Mouse (Mus musculus) neural tube, embryonic 11.5 days (tissue): ENCODE results near the gene Gm8138. TPM values are rescaled to one million over a fixed set of nuclear protein-coding genes. Genes with fewer than 3 reads are reported as not detected.
"Not testable (repeated sequence)": the region's sequence is repeated elsewhere in the genome, so short reads cannot be mapped to it uniquely, and the experiment has no call there.

Experiments
- ATAC-seq: fragments of 200-750 bp; cut with Nextera tagmentation; 2 replicates; pipeline ENCODE4 v1.8.0; 2017; ENCODE audit warnings: moderate number of reproducible peaks, mild to moderate bottlenecking, moderate TSS enrichment, moderate library complexity; ENCODE audit not compliant: insufficient read depth, low FRiP score, low TSS enrichment
- DNase-seq: peaks from one replicate; pipeline ENCODE4 v3.0.0-alpha.2; 2015; ENCODE audit warnings: low spot score
- H3K27ac ChIP-seq: fragments of 300-500 bp; sonication (generic); 2 replicates; pipeline ENCODE4 v1.5.1; 2014; ENCODE audit warnings: low read depth, mild to moderate bottlenecking, low read length
- H3K27me3 ChIP-seq: fragments of 300-500 bp; sonication (generic); 2 replicates; pipeline ENCODE4 v1.6.1; 2014; ENCODE audit warnings: mild to moderate bottlenecking, low read length, mixed read lengths; ENCODE audit not compliant: control insufficient read depth, insufficient read depth
- H3K36me3 ChIP-seq: fragments of 300-500 bp; sonication (generic); 2 replicates; pipeline ENCODE4 v1.6.1; 2014; ENCODE audit warnings: mild to moderate bottlenecking, low read length, moderate library complexity, mixed read lengths; ENCODE audit not compliant: control insufficient read depth, insufficient read depth
- H3K4me1 ChIP-seq: fragments of 300-500 bp; sonication (generic); 2 replicates; pipeline ENCODE4 v1.6.1; 2014; ENCODE audit warnings: low read length, mixed read lengths; ENCODE audit not compliant: control insufficient read depth, insufficient read depth
- H3K4me2 ChIP-seq: fragments of 300-500 bp; sonication (generic); 2 replicates; pipeline ENCODE4 v1.6.1; 2014; ENCODE audit warnings: low read depth, mild to moderate bottlenecking, moderate library complexity
- H3K4me3 ChIP-seq: fragments of 300-500 bp; sonication (generic); 2 replicates; pipeline ENCODE4 v1.5.1; 2014; ENCODE audit warnings: low read depth, low read length
- H3K9ac ChIP-seq: fragments of 300-500 bp; sonication (generic); 2 replicates; pipeline ENCODE4 v1.6.1; 2014; ENCODE audit warnings: mild to moderate bottlenecking, low read length
- H3K9me3 ChIP-seq: fragments of 300-500 bp; sonication (generic); 2 replicates; pipeline ENCODE4 v1.6.1; 2016; ENCODE audit warnings: low read length; ENCODE audit not compliant: control insufficient read depth
- WGBS: fragments of 180-500 bp; shearing (Covaris S2); extraction: QIAGEN DNeasy Blood & Tissue Kit; methylation state at CpG from one replicate; pipeline ENCODE4 v1.1.7; 2014; 5-methylcytosine and 5-hydroxymethylcytosine counted together
- polyA plus RNA-seq: library from polyadenylated mRNA; unstranded; fragments of >200 nt; fragmentation: Nextera tagmentation; extraction: Ambion mirVana; gene quantifications from 2 replicates; pipeline ENCODE4 v1.2.1, GENCODE M21; 2014

Gm8138 gene
- polyA plus RNA-seq, result not detected in 2 replicates

DNA sequence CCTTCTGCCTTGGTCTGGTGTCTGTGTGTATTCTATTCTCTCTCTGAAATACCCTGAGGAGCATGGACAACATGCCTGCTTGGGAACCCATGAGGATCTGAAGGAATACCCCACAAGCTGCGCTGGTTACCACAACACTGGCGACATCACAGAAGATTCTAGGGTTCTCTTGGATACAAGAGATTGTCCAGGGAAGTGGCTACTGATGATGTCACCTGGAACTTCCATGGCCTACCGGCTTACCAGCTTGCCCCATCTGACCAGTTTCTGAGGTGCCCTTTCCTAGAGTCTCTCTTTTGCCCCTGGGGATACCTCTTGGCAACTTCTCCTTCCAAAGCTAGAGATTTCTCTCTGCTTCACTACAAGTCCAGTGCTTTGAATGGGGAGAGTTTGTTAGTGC, at the start of gene Gm8138:
Gm8138 (minus strand) TSS at position 101 of the 400 bp plus-strand sequence.
- not testable (repeated sequence) for H3K4me3 ChIP-seq, ATAC-seq
- no CpG with 5 or more reads among the region's 3 CpGs for WGBS

GRCm38 (mm10) chr14:43361713-43362112, 54.4 kb downstream of the Gm8138 start:
- DNase-seq, H3K4me2 ChIP-seq, H3K27me3 ChIP-seq, H3K9ac ChIP-seq, H3K27ac ChIP-seq, H3K4me3 ChIP-seq, ATAC-seq, H3K4me1 ChIP-seq, H3K9me3 ChIP-seq, H3K36me3 ChIP-seq: not testable (repeated sequence)
- WGBS, result 87% methylated on average over 11 of the region's 11 CpGs

More for the DNA sequence above, at the start of gene Gm8138:
- not testable (repeated sequence) for H3K27me3 ChIP-seq, H3K9ac ChIP-seq, H3K9me3 ChIP-seq, H3K36me3 ChIP-seq, H3K27ac ChIP-seq, H3K4me2 ChIP-seq, DNase-seq, H3K4me1 ChIP-seq

Other genes starting within 250 kb of the Gm8138 start
- not detected in 2 replicates for gene Gm7233, start 236.5 kb downstream of the Gm8138 start, polyA plus RNA-seq
- gene Gm8122, start 181.0 kb downstream of the Gm8138 start, polyA plus RNA-seq, result not detected in 2 replicates
- not detected in 2 replicates for gene Gm8126, start 157.7 kb downstream of the Gm8138 start, polyA plus RNA-seq
- not detected in 2 replicates for gene Gm9732, start 141.3 kb downstream of the Gm8138 start, polyA plus RNA-seq
- not detected in 2 replicates for gene Gm8127, start 122.5 kb downstream of the Gm8138 start, polyA plus RNA-seq
- not detected in 2 replicates for gene 1700001F09Rik, start 68.5 kb downstream of the Gm8138 start, polyA plus RNA-seq
- gene Gm5799, start 127.2 kb upstream of the Gm8138 start, polyA plus RNA-seq, result not detected in 2 replicates
- gene Gm17654, start 162.8 kb upstream of the Gm8138 start, polyA plus RNA-seq, result not detected in 2 replicates
- not detected in 2 replicates for gene Gm10375, start 191.7 kb upstream of the Gm8138 start, polyA plus RNA-seq